Mouse (Mus musculus): ENCODE data around the gene Gins2.

- TF ChIP-seq POLR2A (IDR thresholded peaks at IDR 0.05; ENCODE audit: insufficient read length, low read depth) (no peak), TCF12 (IDR thresholded peaks at IDR 0.05; ENCODE audit: insufficient read depth, poor library complexity, severe bottlenecking) (no peak), E2F4 (IDR thresholded peaks at IDR 0.05; ENCODE audit: insufficient read depth) (no peak), SRF (IDR thresholded peaks at IDR 0.05; ENCODE audit: control insufficient read depth, insufficient read length, low read depth) (no peak), USF1 (IDR thresholded peaks at IDR 0.05; ENCODE audit: low read depth) (no peak), MYOD1 (IDR thresholded peaks at IDR 0.05; ENCODE audit: control insufficient read depth in 1 of 3, insufficient read length in 2 of 3, low read depth in 2 of 3) (peak in 1 of 3 experiments; percentile 75), POLR2AphosphoS2 (IDR thresholded peaks at IDR 0.05; ENCODE audit: insufficient read length, low read depth) (no peak), TCF3 (IDR thresholded peaks at IDR 0.05; ENCODE audit: insufficient read length, low read depth) (no peak), MAX (IDR thresholded peaks at IDR 0.05; ENCODE audit: low read depth) (no peak)
Measured at GRCm38 (mm10) chr8:120538397-120539240, 50.5 kb downstream of the Gins2 start.
